Mouse (Mus musculus) lung, embryonic 14.5 days (tissue): ENCODE results near the gene Timm13. TPM values are rescaled to one million over a fixed set of nuclear protein-coding genes. Genes with fewer than 3 reads are reported as not detected.

Source experiments
- ATAC-seq: fragments of 200-750 bp; cut with Nextera tagmentation; 2 replicates; pipeline ENCODE4 v1.8.0; 2017; ENCODE audit warnings: mild to moderate bottlenecking, moderate TSS enrichment, moderate library complexity; ENCODE audit not compliant: insufficient read depth
- DNase-seq: peaks from one replicate; pipeline ENCODE4 v3.0.0-alpha.2; 2015
- H3K27ac ChIP-seq: fragments of 300-500 bp; sonication (generic); 2 replicates; pipeline ENCODE4 v1.5.1; 2014; ENCODE audit warnings: low read depth, mild to moderate bottlenecking, moderate library complexity
- H3K27me3 ChIP-seq: fragments of 300-500 bp; sonication (generic); 2 replicates; pipeline ENCODE4 v1.6.1; 2014; ENCODE audit warnings: low read length, control low read depth; ENCODE audit not compliant: insufficient read depth
- H3K36me3 ChIP-seq: fragments of 300-500 bp; sonication (generic); 2 replicates; pipeline ENCODE4 v1.6.1; 2014; ENCODE audit warnings: control low read depth; ENCODE audit not compliant: insufficient read depth
- H3K4me1 ChIP-seq: fragments of 300-500 bp; sonication (generic); 2 replicates; pipeline ENCODE4 v1.6.1; 2014; ENCODE audit warnings: antibody characterized with exemption, control low read depth; ENCODE audit not compliant: insufficient read depth
- H3K4me2 ChIP-seq: fragments of 300-500 bp; sonication (generic); 2 replicates; pipeline ENCODE4 v1.6.1; 2014; ENCODE audit warnings: mild to moderate bottlenecking
- H3K4me3 ChIP-seq: fragments of 300-500 bp; sonication (generic); 2 replicates; pipeline ENCODE4 v1.5.1; 2014; ENCODE audit warnings: low read depth, low read length
- H3K9ac ChIP-seq: fragments of 300-500 bp; sonication (generic); 2 replicates; pipeline ENCODE4 v1.6.1; 2014
- H3K9me3 ChIP-seq: fragments of 300-500 bp; sonication (generic); 2 replicates; pipeline ENCODE4 v1.6.1; 2016; ENCODE audit warnings: low read depth, low read length, control low read depth
- CTCF ChIP-seq: IDR thresholded peaks from 2 replicates; pipeline ENCODE4 v1.5.1; 2016; ENCODE audit warnings: antibody characterized with exemption, low read depth
- WGBS: fragments of 180-500 bp; shearing (Covaris S2); extraction: QIAGEN DNeasy Blood & Tissue Kit; methylation state at CpG from one replicate; pipeline ENCODE4 v1.1.7; 2014; 5-methylcytosine and 5-hydroxymethylcytosine counted together
- polyA plus RNA-seq: library from polyadenylated mRNA; unstranded; fragments of >200 nt; fragmentation: Nextera tagmentation; extraction: Ambion mirVana; gene quantifications from 2 replicates; pipeline ENCODE4 v1.2.1, GENCODE M21; 2014

Timm13 gene
- polyA plus RNA-seq, 1 experiment from 2014 or later: 321 TPM

GRCm38 (mm10) chr10:80858350-80858935, 42.3 kb downstream of the Timm13 start:
- no peak overlapping the region for H3K4me3 ChIP-seq
- no peak for TF ChIP-seq CTCF
- no peaks in the 10 kb centered on the region for H3K9me3 ChIP-seq
- H3K4me1 ChIP-seq: peaks cover 4% of the 10 kb centered on the region; the same call in 1 of the 2 replicates
- no peaks in the 10 kb centered on the region for H3K27me3 ChIP-seq
- 57% methylated on average over 7 of the region's 7 CpGs for WGBS
- peaks cover 20% of the 10 kb centered on the region for H3K36me3 ChIP-seq
- ATAC-seq (no peak), DNase-seq (no peak)
- peak overlapping the region; percentile 71 for H3K27ac ChIP-seq
- peak overlapping the region; percentile 85 for H3K9ac ChIP-seq
- H3K4me2 ChIP-seq: peak overlapping the region; percentile 99

GRCm38 (mm10) chr10:80857848-80858247, 42.9 kb downstream of the Timm13 start:
- Histone ChIP-seq H3K4me1 (peaks cover 4% of the 10 kb centered on the region; the same call in 1 of the 2 replicates), H3K4me2 (peak overlapping the region; percentile 99), H3K9ac (peak overlapping the region; percentile 85), H3K9me3 (no peaks in the 10 kb centered on the region), H3K4me3 (peak overlapping the region; percentile 12; the same call in 1 of the 2 replicates), H3K27me3 (no peaks in the 10 kb centered on the region), H3K36me3 (peaks cover 20% of the 10 kb centered on the region), H3K27ac (peak overlapping the region; percentile 71)
- 61% methylated on average over 3 of the region's 3 CpGs for WGBS
- DNase-seq (no peak), ATAC-seq (no peak)
- TF ChIP-seq CTCF: no peak

GRCm38 (mm10) chr10:80857386-80857785, 43.4 kb downstream of the Timm13 start:
- DNase-seq: peak; percentile 30
- Histone ChIP-seq H3K9me3 (no peaks in the 10 kb centered on the region), H3K4me1 (peaks cover 4% of the 10 kb centered on the region; the same call in 1 of the 2 replicates), H3K27ac (peak overlapping the region; percentile 71), H3K36me3 (peaks cover 18% of the 10 kb centered on the region), H3K4me3 (peak overlapping the region; percentile 12; the same call in 1 of the 2 replicates), H3K9ac (peak overlapping the region; percentile 85), H3K27me3 (no peaks in the 10 kb centered on the region), H3K4me2 (peak overlapping the region; percentile 99)
- TF ChIP-seq CTCF: no peak
- ATAC-seq: no peak
- 52% methylated on average over 8 of the region's 8 CpGs for WGBS

- H3K4me2 ChIP-seq: peak overlapping the region; percentile 99
- peaks cover 4% of the 10 kb centered on the region; the same call in 1 of the 2 replicates for H3K4me1 ChIP-seq
These were observed 43.9 kb downstream of the Timm13 start for GRCm38 (mm10) chr10:80856908-80857307.

GRCm38 (mm10) chr10:80856267-80856666, 44.5 kb downstream of the Timm13 start:
- Histone ChIP-seq H3K36me3 (peaks cover 21% of the 10 kb centered on the region), H3K27ac (0 out of 2 replicates have a peak overlapping the region, but pooled peaks have one; percentile 71), H3K4me3 (peak overlapping the region; percentile 81), H3K9me3 (no peaks in the 10 kb centered on the region), H3K4me2 (peak overlapping the region; percentile 99), H3K9ac (peak overlapping the region; percentile 85), H3K27me3 (no peaks in the 10 kb centered on the region), H3K4me1 (peaks cover 4% of the 10 kb centered on the region; the same call in 1 of the 2 replicates)
- ATAC-seq (no peak), DNase-seq (peak; percentile 48)
- TF ChIP-seq CTCF: peak; percentile 39; the same call in 1 of the 2 replicates
- 51% methylated on average over 3 of the region's 3 CpGs for WGBS

More at GRCm38 (mm10) chr10:80856908-80857307, 43.9 kb downstream of the Timm13 start:
- Histone ChIP-seq H3K4me3 (peak overlapping the region; percentile 12; the same call in 1 of the 2 replicates), H3K27me3 (no peaks in the 10 kb centered on the region), H3K9me3 (no peaks in the 10 kb centered on the region), H3K36me3 (peaks cover 18% of the 10 kb centered on the region), H3K27ac (peak overlapping the region; percentile 71), H3K9ac (peak overlapping the region; percentile 85)
- no peak for TF ChIP-seq CTCF
- ATAC-seq (no peak), DNase-seq (no peak)
- 76% methylated on average over 5 of the region's 5 CpGs for WGBS

GRCm38 (mm10) chr10:80855749-80856073, 45.1 kb downstream of the Timm13 start:
- Histone ChIP-seq H3K27me3 (no peaks in the 10 kb centered on the region), H3K4me1 (peaks cover 4% of the 10 kb centered on the region; the same call in 1 of the 2 replicates), H3K4me2 (peak overlapping the region; percentile 99), H3K9me3 (no peaks in the 10 kb centered on the region), H3K36me3 (peaks cover 23% of the 10 kb centered on the region), H3K27ac (no peak overlapping the region), H3K4me3 (peak overlapping the region; percentile 81), H3K9ac (peak overlapping the region; percentile 85)
- ATAC-seq: no peak
- TF ChIP-seq CTCF: no peak
- 19% methylated on average over 11 of the region's 11 CpGs for WGBS
- peak; percentile 17 for DNase-seq

GRCm38 (mm10) chr10:80854913-80855748, 45.6 kb downstream of the Timm13 start, which contains the start of the genes Lsm7 and Sppl2b:
TSS of gene Lsm7 (minus strand) at chr10:80855209.
TSS of gene Sppl2b (plus strand) at chr10:80855275.
- peak; percentile 81 for ATAC-seq
- H3K9ac ChIP-seq: peak within 1 kb of the TSS; percentile 85
- no peak for TF ChIP-seq CTCF
- no peaks in the 10 kb centered on the region for H3K9me3 ChIP-seq
- no peaks in the 10 kb centered on the region for H3K27me3 ChIP-seq
- under 1% methylated on average over 80 of the region's 81 CpGs for WGBS
- peak within 1 kb of the TSS; percentile 99 for H3K4me2 ChIP-seq
- peak within 1 kb of the TSS; percentile 81 for H3K4me3 ChIP-seq
- peaks cover 4% of the 10 kb centered on the region; the same call in 1 of the 2 replicates for H3K4me1 ChIP-seq
- DNase-seq: peak; percentile 99
- H3K27ac ChIP-seq: no peak within 1 kb of the TSS
- peaks cover 23% of the 10 kb centered on the region for H3K36me3 ChIP-seq

Other genes starting within 250 kb of the Timm13 start
- gene Btbd2, start 243.9 kb downstream of the Timm13 start, polyA plus RNA-seq: 82.5 and 101 TPM in 2 replicates
- 102 and 110 TPM in 2 replicates for gene Mknk2, start 222.9 kb downstream of the Timm13 start, polyA plus RNA-seq
- 35.1 and 40.3 TPM in 2 replicates for gene Mob3a, start 199.0 kb downstream of the Timm13 start, polyA plus RNA-seq
- gene Izumo4, start 198.8 kb downstream of the Timm13 start, polyA plus RNA-seq: 6.7 and 7.3 TPM in 2 replicates
- gene Ap3d1, start 158.7 kb downstream of the Timm13 start, polyA plus RNA-seq: 62.0 and 69.6 TPM in 2 replicates
- 26.9 and 29.1 TPM in 2 replicates for gene Dot1l, start 145.8 kb downstream of the Timm13 start, polyA plus RNA-seq
- 97.2 and 98.4 TPM in 2 replicates for gene Sf3a2, start 102.8 kb downstream of the Timm13 start, polyA plus RNA-seq
- gene Plekhj1, start 102.3 kb downstream of the Timm13 start, polyA plus RNA-seq: 113 and 121 TPM in 2 replicates
- 0.11 and 0.14 TPM in 2 replicates for gene Amh, start 95.7 kb downstream of the Timm13 start, polyA plus RNA-seq
- 0.93 and 0.97 TPM in 2 replicates for gene Jsrp1, start 87.5 kb downstream of the Timm13 start, polyA plus RNA-seq
- gene Oaz1, start 74.3 kb downstream of the Timm13 start, polyA plus RNA-seq: 1,866 and 1,984 TPM in 2 replicates
- 0.05 and 0.17 TPM in 2 replicates for gene Lingo3, start 56.9 kb downstream of the Timm13 start, polyA plus RNA-seq
- 334 and 337 TPM in 2 replicates for gene Lsm7, start 45.8 kb downstream of the Timm13 start, polyA plus RNA-seq
- 32.3 and 38.7 TPM in 2 replicates for gene Sppl2b, start 45.7 kb downstream of the Timm13 start, polyA plus RNA-seq
- gene Tmprss9, start 29.1 kb downstream of the Timm13 start, polyA plus RNA-seq: 0.05 TPM in 1 of 2 replicates, not detected in the other
- gene Lmnb2, start 17.3 kb upstream of the Timm13 start, polyA plus RNA-seq: 22.9 and 24.4 TPM in 2 replicates
- 18.3 and 24.6 TPM in 2 replicates for gene Gadd45b, start 29.1 kb upstream of the Timm13 start, polyA plus RNA-seq
- gene Gng7, start 114.0 kb upstream of the Timm13 start, polyA plus RNA-seq: 4.5 and 5.7 TPM in 2 replicates
- gene Diras1, start 124.7 kb upstream of the Timm13 start, polyA plus RNA-seq: 0.08 and 0.09 TPM in 2 replicates
- gene Slc39a3, start 136.5 kb upstream of the Timm13 start, polyA plus RNA-seq: 11.7 and 15.2 TPM in 2 replicates
- gene Sgta, start 159.2 kb upstream of the Timm13 start, polyA plus RNA-seq: 172 and 186 TPM in 2 replicates
- gene Thop1, start 169.1 kb upstream of the Timm13 start, polyA plus RNA-seq: 48.1 and 55.9 TPM in 2 replicates
- gene Creb3l3, start 197.9 kb upstream of the Timm13 start, polyA plus RNA-seq: 0.41 and 0.58 TPM in 2 replicates
- 180 and 199 TPM in 2 replicates for gene Map2k2, start 204.9 kb upstream of the Timm13 start, polyA plus RNA-seq
- 22.4 and 25.0 TPM in 2 replicates for gene Zbtb7a, start 234.3 kb upstream of the Timm13 start, polyA plus RNA-seq